Mouse (Mus musculus): ENCODE data around the gene Spns2. TPM values are rescaled to one million over a fixed set of nuclear protein-coding genes. Genes with fewer than 3 reads are reported as not detected.

Gene Spns2
- polyA plus RNA-seq, 1 experiment from 2014 or later = 23.6 TPM

GRCm38 (mm10) chr11:72429288-72429690, 60.4 kb downstream of the Spns2 start:
- ATAC-seq (ENCODE audit: low FRiP score, low TSS enrichment) (peak; percentile 76), DNase-seq (ENCODE audit: low spot score) (peak; percentile 81)
- no peaks in the 10 kb centered on the region for H3K27me3 ChIP-seq (ENCODE audit: control insufficient read depth, insufficient read depth, low read length)
- no peaks in the 10 kb centered on the region for H3K4me1 ChIP-seq (replicated peaks; ENCODE audit: control insufficient read depth, insufficient read depth)
- H3K27ac ChIP-seq (replicated peaks) = no peak overlapping the region
- TF ChIP-seq CTCF (IDR thresholded peaks at IDR 0.05; ENCODE audit: low read depth) (peak; percentile 98), EP300 (optimal IDR thresholded peaks at IDR 0.05) (no peak)
- H3K9me3 ChIP-seq (ENCODE audit: control insufficient read depth, low read length) = no peaks in the 10 kb centered on the region
- 0 out of 2 replicates have a peak overlapping the region, but pooled peaks have one; percentile 29 for H3K4me2 ChIP-seq (replicated peaks; ENCODE audit: low read depth)
- 48% methylated on average over 7 of the region's 7 CpGs for WGBS
- H3K9ac ChIP-seq (ENCODE audit: low read length) = no peak overlapping the region
- no peak overlapping the region for H3K4me3 ChIP-seq (ENCODE audit: low read depth, low read length)
- H3K36me3 ChIP-seq (ENCODE audit: control insufficient read depth, insufficient read depth, low read length) = no peaks in the 10 kb centered on the region

GRCm38 (mm10) chr11:72428694-72429093, 61.0 kb downstream of the Spns2 start:
- no peak overlapping the region for H3K4me2 ChIP-seq (replicated peaks; ENCODE audit: low read depth)
- H3K4me1 ChIP-seq (replicated peaks; ENCODE audit: control insufficient read depth, insufficient read depth) = no peaks in the 10 kb centered on the region
- no peaks in the 10 kb centered on the region for H3K9me3 ChIP-seq (ENCODE audit: control insufficient read depth, low read length)
- peak; percentile 85 for DNase-seq (ENCODE audit: low spot score)
- H3K4me3 ChIP-seq (ENCODE audit: low read depth, low read length) = no peak overlapping the region
- H3K9ac ChIP-seq (ENCODE audit: low read length) = no peak overlapping the region
- H3K27ac ChIP-seq (replicated peaks) = no peak overlapping the region
- peak; percentile 77 for ATAC-seq (ENCODE audit: low FRiP score, low TSS enrichment)
- 7% methylated on average over 5 of the region's 5 CpGs for WGBS
- H3K27me3 ChIP-seq (ENCODE audit: control insufficient read depth, insufficient read depth, low read length) = no peaks in the 10 kb centered on the region
- no peaks in the 10 kb centered on the region for H3K36me3 ChIP-seq (ENCODE audit: control insufficient read depth, insufficient read depth, low read length)
- no peak for TF ChIP-seq EP300 (optimal IDR thresholded peaks at IDR 0.05)
- peak; percentile 78 for TF ChIP-seq CTCF (IDR thresholded peaks at IDR 0.05; ENCODE audit: low read depth)

GRCm38 (mm10) chr11:72426884-72427283, 62.8 kb downstream of the Spns2 start:
- no peak for TF ChIP-seq EP300 (optimal IDR thresholded peaks at IDR 0.05)
- peak; percentile 65 for TF ChIP-seq CTCF (IDR thresholded peaks at IDR 0.05; ENCODE audit: low read depth)
- H3K9ac ChIP-seq (ENCODE audit: low read length) = no peak overlapping the region
- ATAC-seq (ENCODE audit: low FRiP score, low TSS enrichment) = no peak

GRCm38 (mm10) chr11:72425201-72425600, 64.5 kb downstream of the Spns2 start:
- no peak overlapping the region for H3K9ac ChIP-seq (ENCODE audit: low read length)
- TF ChIP-seq CTCF (IDR thresholded peaks at IDR 0.05; ENCODE audit: low read depth) = no peak
- no peak for TF ChIP-seq EP300 (optimal IDR thresholded peaks at IDR 0.05)
- no peaks in the 10 kb centered on the region for H3K36me3 ChIP-seq (ENCODE audit: control insufficient read depth, insufficient read depth, low read length)
- H3K27ac ChIP-seq (replicated peaks) = no peak overlapping the region
- DNase-seq (ENCODE audit: low spot score) (no peak), ATAC-seq (ENCODE audit: low FRiP score, low TSS enrichment) (no peak)
- H3K4me2 ChIP-seq (replicated peaks; ENCODE audit: low read depth) = no peak overlapping the region
- no peaks in the 10 kb centered on the region for H3K27me3 ChIP-seq (ENCODE audit: control insufficient read depth, insufficient read depth, low read length)
- H3K4me3 ChIP-seq (ENCODE audit: low read depth, low read length) = no peak overlapping the region
- no peaks in the 10 kb centered on the region for H3K9me3 ChIP-seq (ENCODE audit: control insufficient read depth, low read length)
- no peaks in the 10 kb centered on the region for H3K4me1 ChIP-seq (replicated peaks; ENCODE audit: control insufficient read depth, insufficient read depth)

More at GRCm38 (mm10) chr11:72426884-72427283, 62.8 kb downstream of the Spns2 start:
- H3K4me3 ChIP-seq (ENCODE audit: low read depth, low read length) = no peak overlapping the region
- no peak overlapping the region for H3K27ac ChIP-seq (replicated peaks)
- no peak overlapping the region for H3K4me2 ChIP-seq (replicated peaks; ENCODE audit: low read depth)
- H3K27me3 ChIP-seq (ENCODE audit: control insufficient read depth, insufficient read depth, low read length) = no peaks in the 10 kb centered on the region
- no peak for DNase-seq (ENCODE audit: low spot score)
- H3K36me3 ChIP-seq (ENCODE audit: control insufficient read depth, insufficient read depth, low read length) = no peaks in the 10 kb centered on the region
- H3K9me3 ChIP-seq (ENCODE audit: control insufficient read depth, low read length) = no peaks in the 10 kb centered on the region
- no peaks in the 10 kb centered on the region for H3K4me1 ChIP-seq (replicated peaks; ENCODE audit: control insufficient read depth, insufficient read depth)

- DNase-seq (ENCODE audit: low spot score) (no peak), ATAC-seq (ENCODE audit: low FRiP score, low TSS enrichment) (no peak)
- WGBS = 69% methylated on average over 4 of the region's 4 CpGs
- H3K9ac ChIP-seq (ENCODE audit: low read length) = no peak overlapping the region
- no peak overlapping the region for H3K4me3 ChIP-seq (ENCODE audit: low read depth, low read length)
- TF ChIP-seq CTCF (IDR thresholded peaks at IDR 0.05; ENCODE audit: low read depth) (no peak), EP300 (optimal IDR thresholded peaks at IDR 0.05) (no peak)
- H3K4me2 ChIP-seq (replicated peaks; ENCODE audit: low read depth) = no peak overlapping the region
- no peaks in the 10 kb centered on the region for H3K4me1 ChIP-seq (replicated peaks; ENCODE audit: control insufficient read depth, insufficient read depth)
- no peak overlapping the region for H3K27ac ChIP-seq (replicated peaks)
- H3K36me3 ChIP-seq (ENCODE audit: control insufficient read depth, insufficient read depth, low read length) = no peaks in the 10 kb centered on the region
- no peaks in the 10 kb centered on the region for H3K9me3 ChIP-seq (ENCODE audit: control insufficient read depth, low read length)
- H3K27me3 ChIP-seq (ENCODE audit: control insufficient read depth, insufficient read depth, low read length) = no peaks in the 10 kb centered on the region
Measured at GRCm38 (mm10) chr11:72423686-72424085, 66.0 kb downstream of the Spns2 start.

- DNase-seq (ENCODE audit: low spot score) = no peak
- no peak for ATAC-seq (ENCODE audit: low FRiP score, low TSS enrichment)
- TF ChIP-seq EP300 (optimal IDR thresholded peaks at IDR 0.05) = no peak
- no peak for TF ChIP-seq CTCF (IDR thresholded peaks at IDR 0.05; ENCODE audit: low read depth)
- no peaks in the 10 kb centered on the region for H3K4me1 ChIP-seq (replicated peaks; ENCODE audit: control insufficient read depth, insufficient read depth)
- no peaks in the 10 kb centered on the region for H3K27me3 ChIP-seq (ENCODE audit: control insufficient read depth, insufficient read depth, low read length)
- H3K4me2 ChIP-seq (replicated peaks; ENCODE audit: low read depth) = no peak overlapping the region
- H3K4me3 ChIP-seq (ENCODE audit: low read depth, low read length) = no peak overlapping the region
- no peaks in the 10 kb centered on the region for H3K9me3 ChIP-seq (ENCODE audit: control insufficient read depth, low read length)
- 86% methylated on average over 11 of the region's 11 CpGs for WGBS
- H3K9ac ChIP-seq (ENCODE audit: low read length) = no peak overlapping the region
- H3K27ac ChIP-seq (replicated peaks) = no peak overlapping the region
- no peaks in the 10 kb centered on the region for H3K36me3 ChIP-seq (ENCODE audit: control insufficient read depth, insufficient read depth, low read length)
Measured at GRCm38 (mm10) chr11:72421518-72422278, 68.0 kb downstream of the Spns2 start.

Data from stomach, postnatal 0 days (tissue).